Mouse (Mus musculus) E14TG2a.4 (cell line): ENCODE results near the gene Cd70.

Experiments
- H3K27me3 ChIP-seq: 2 replicates; pipeline ENCODE4 v1.6.1; 2014; ENCODE audit warnings: low read length, control low read depth; ENCODE audit not compliant: insufficient read depth
- H3K36me3 ChIP-seq: 2 replicates; pipeline ENCODE4 v1.6.1; 2014; ENCODE audit warnings: low read length, control low read depth; ENCODE audit not compliant: insufficient read depth
- H3K4me1 ChIP-seq: replicated peaks from 2 replicates; pipeline ENCODE4 v1.6.1; 2014; ENCODE audit warnings: low read depth, low read length, control low read depth
- H3K4me3 ChIP-seq: replicated peaks from 2 replicates; pipeline ENCODE4 v1.5.1; 2014; ENCODE audit warnings: mild to moderate bottlenecking, low read length
- H3K9me3 ChIP-seq: 2 replicates; pipeline ENCODE4 v1.6.1; 2014; ENCODE audit warnings: low read length, control low read depth
- CTCF ChIP-seq: conservative IDR thresholded peaks from 2 replicates; pipeline ENCODE4 v1.5.1; 2014; ENCODE audit warnings: low read length
- NANOG ChIP-seq: IDR thresholded peaks from 2 replicates; pipeline ENCODE4 v1.6.1; 2014; ENCODE audit warnings: borderline replicate concordance, low read length, mixed read lengths
- POU5F1 ChIP-seq: IDR thresholded peaks from 2 replicates; pipeline ENCODE4 v1.6.1; 2014; ENCODE audit warnings: low read length, borderline replicate concordance

Gene Cd70

GRCm38 (mm10) chr17:57108040-57108665 lies 41.4 kb downstream of the Cd70 start:
- no peaks in the 10 kb centered on the region for H3K9me3 ChIP-seq
- peaks cover 47% of the 10 kb centered on the region for H3K27me3 ChIP-seq
- TF ChIP-seq NANOG (no peak), POU5F1 (no peak), CTCF (no peak)
- peaks cover 11% of the 10 kb centered on the region for H3K36me3 ChIP-seq
- no peak overlapping the region for H3K4me3 ChIP-seq
- peaks cover 47% of the 10 kb centered on the region for H3K4me1 ChIP-seq

DNA sequence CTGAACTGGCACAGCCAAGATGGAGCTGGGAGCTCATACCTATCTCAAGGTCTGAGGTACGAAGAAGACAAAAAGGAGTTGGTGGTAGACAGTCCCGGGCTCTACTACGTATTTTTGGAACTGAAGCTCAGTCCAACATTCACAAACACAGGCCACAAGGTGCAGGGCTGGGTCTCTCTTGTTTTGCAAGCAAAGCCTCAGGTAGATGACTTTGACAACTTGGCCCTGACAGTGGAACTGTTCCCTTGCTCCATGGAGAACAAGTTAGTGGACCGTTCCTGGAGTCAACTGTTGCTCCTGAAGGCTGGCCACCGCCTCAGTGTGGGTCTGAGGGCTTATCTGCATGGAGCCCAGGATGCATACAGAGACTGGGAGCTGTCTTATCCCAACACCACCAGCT lies 42.5 kb downstream of the Cd70 start:
- TF ChIP-seq CTCF (no peak), NANOG (no peak), POU5F1 (no peak)
- no peaks in the 10 kb centered on the region for H3K9me3 ChIP-seq

DNA sequence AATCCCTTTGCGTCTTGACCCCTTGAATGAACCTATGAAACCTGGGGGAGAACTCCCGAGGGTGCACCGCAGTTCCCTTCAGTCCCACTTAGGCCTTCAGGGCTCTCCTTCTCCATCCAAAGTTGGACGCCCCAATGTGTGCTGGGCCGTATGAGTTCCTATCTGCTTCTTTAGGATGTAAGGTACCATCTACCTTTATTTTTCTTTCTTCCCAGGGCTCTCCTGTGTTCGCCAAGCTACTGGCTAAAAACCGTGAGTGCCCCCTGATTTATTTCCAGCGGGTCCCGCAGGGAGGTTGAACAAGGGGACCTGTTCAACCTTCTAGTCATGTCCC lies 43.6 kb downstream of the Cd70 start:
- Histone ChIP-seq H3K4me1 (peaks cover 51% of the 10 kb centered on the region), H3K27me3 (peaks cover 55% of the 10 kb centered on the region), H3K36me3 (peaks cover 11% of the 10 kb centered on the region), H3K4me3 (peak overlapping the region; percentile 86), H3K9me3 (no peaks in the 10 kb centered on the region)
- TF ChIP-seq NANOG (no peak), POU5F1 (no peak), CTCF (no peak)

More for the DNA sequence above, 42.5 kb downstream of the Cd70 start:
- Histone ChIP-seq H3K4me1 (peaks cover 54% of the 10 kb centered on the region), H3K36me3 (peaks cover 11% of the 10 kb centered on the region), H3K4me3 (no peak overlapping the region), H3K27me3 (peaks cover 47% of the 10 kb centered on the region)

DNA sequence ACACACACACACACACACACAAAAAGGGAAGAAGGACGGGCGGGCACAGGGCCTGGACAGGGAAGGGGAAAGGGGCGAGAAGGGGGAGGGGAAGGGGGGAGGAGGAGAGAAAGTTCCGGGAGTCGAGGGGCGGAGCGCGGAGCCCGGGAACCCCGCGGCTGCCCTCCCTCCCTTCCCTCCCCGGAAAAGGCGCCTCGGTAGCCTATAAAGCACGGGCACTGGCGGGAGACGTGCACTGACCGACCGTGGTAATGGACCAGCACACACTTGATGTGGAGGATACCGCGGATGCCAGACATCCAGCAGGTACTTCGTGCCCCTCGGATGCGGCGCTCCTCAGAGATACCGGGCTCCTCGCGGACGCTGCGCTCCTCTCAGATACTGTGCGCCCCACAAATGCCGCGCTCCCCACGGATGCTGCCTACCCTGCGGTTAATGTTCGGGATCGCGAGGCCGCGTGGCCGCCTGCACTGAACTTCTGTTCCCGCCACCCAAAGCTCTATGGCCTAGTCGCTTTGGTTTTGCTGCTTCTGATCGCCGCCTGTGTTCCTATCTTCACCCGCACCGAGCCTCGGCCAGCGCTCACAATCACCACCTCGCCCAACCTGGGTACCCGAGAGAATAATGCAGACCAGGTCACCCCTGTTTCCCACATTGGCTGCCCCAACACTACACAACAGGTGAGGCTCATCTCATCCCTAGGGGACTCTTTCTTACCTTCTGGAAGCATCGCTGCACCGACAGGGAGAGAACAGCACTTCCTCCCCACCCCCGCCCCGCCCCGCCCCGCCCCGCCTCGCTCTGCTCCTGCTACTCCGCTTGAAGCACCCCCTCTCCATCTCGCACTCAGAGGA lies 44.2 kb downstream of the Cd70 start, which contains the start of gene Tnfsf9:
Gene Tnfsf9 (plus strand): TSS at position 145 of the 854 bp plus-strand sequence.
- H3K9me3 ChIP-seq, result no peaks in the 10 kb centered on the region
- TF ChIP-seq NANOG (no peak), POU5F1 (no peak), CTCF (no peak)
- H3K36me3 ChIP-seq, result peaks cover 11% of the 10 kb centered on the region
- peaks cover 50% of the 10 kb centered on the region for H3K4me1 ChIP-seq
- peaks cover 55% of the 10 kb centered on the region for H3K27me3 ChIP-seq
- H3K4me3 ChIP-seq, result peak within 1 kb of the TSS; percentile 86

DNA sequence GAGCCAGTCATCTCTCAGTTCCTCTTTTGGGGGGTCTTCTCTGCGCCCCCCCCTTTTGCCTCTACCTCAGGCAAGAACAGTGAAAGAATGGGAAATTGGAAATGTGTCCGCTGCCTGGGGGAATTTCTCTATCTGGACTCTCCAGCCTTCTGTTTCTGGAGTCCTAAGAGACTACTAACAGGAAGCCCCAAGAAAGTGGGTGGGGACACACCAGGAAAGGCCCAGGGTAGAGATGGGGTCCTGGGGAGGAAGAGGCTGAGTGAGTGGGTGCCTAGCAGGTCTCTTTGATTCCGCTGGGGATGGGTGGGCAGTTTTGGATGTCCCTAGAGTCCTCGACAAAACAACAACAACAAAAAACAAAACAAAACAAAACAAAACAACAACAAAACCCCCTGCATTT lies 45.1 kb downstream of the Cd70 start:
- H3K9me3 ChIP-seq, result no peaks in the 10 kb centered on the region
- peaks cover 54% of the 10 kb centered on the region for H3K4me1 ChIP-seq
- peaks cover 11% of the 10 kb centered on the region for H3K36me3 ChIP-seq
- peaks cover 55% of the 10 kb centered on the region for H3K27me3 ChIP-seq
- no peak for TF ChIP-seq POU5F1
- TF ChIP-seq CTCF, result no peak
- no peak for TF ChIP-seq NANOG
- H3K4me3 ChIP-seq, result peak overlapping the region; percentile 86

GRCm38 (mm10) chr17:57102276-57102675 lies 47.3 kb downstream of the Cd70 start:
- Histone ChIP-seq H3K27me3 (peaks cover 40% of the 10 kb centered on the region), H3K4me3 (no peak overlapping the region), H3K36me3 (peaks cover 5% of the 10 kb centered on the region), H3K9me3 (no peaks in the 10 kb centered on the region), H3K4me1 (peaks cover 58% of the 10 kb centered on the region)
- TF ChIP-seq POU5F1 (no peak), CTCF (no peak)

- Histone ChIP-seq H3K36me3 (no peaks in the 10 kb centered on the region), H3K27me3 (peaks cover 20% of the 10 kb centered on the region)
- TF ChIP-seq NANOG (peak; percentile 61; the same call in 1 of the 2 replicates), POU5F1 (no peak)
These were observed 49.8 kb downstream of the Cd70 start for GRCm38 (mm10) chr17:57099629-57100325.

DNA sequence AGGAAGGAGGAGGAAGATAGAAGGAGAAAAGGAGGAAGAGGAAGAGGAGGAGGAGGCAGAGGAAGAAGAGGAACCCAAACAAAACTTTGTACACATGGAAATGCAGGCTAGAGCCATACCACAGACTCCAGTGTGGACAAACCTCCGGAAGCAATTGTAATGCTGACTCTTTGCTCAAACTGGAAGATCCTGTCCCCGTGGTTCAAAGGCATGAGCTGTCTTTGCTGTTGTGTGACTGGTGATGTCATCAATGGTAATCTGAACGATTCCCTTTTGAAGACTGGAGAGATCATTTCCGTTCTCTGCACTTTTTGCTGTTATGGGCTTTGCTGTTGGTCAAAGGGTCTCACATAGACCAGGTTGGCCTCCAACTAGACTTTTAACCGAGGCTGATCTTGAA lies 51.3 kb downstream of the Cd70 start:
- Histone ChIP-seq H3K4me3 (no peak overlapping the region), H3K36me3 (no peaks in the 10 kb centered on the region), H3K4me1 (peaks cover 53% of the 10 kb centered on the region), H3K9me3 (no peaks in the 10 kb centered on the region), H3K27me3 (peaks cover 13% of the 10 kb centered on the region)
- TF ChIP-seq NANOG (no peak), POU5F1 (no peak), CTCF (no peak)

More at GRCm38 (mm10) chr17:57099629-57100325, 49.8 kb downstream of the Cd70 start:
- H3K4me3 ChIP-seq, result peak overlapping the region; percentile 60
- no peaks in the 10 kb centered on the region for H3K9me3 ChIP-seq
- H3K4me1 ChIP-seq, result peaks cover 60% of the 10 kb centered on the region
